Mouse (Mus musculus): ENCODE measurements around the gene Agfg2. TPM values are rescaled to one million over a fixed set of nuclear protein-coding genes. Genes with fewer than 3 reads are reported as not detected.

Gene Agfg2
- polyA plus RNA-seq, 1 experiment from 2014 or later: 23.0 TPM

GRCm38 (mm10) chr5:137611245-137611602 lies 73.3 kb downstream of the Agfg2 start:
- Histone ChIP-seq H3K4me3 (peak overlapping the region; percentile 57), H3K4me1 (peaks cover 69% of the 10 kb centered on the region), H3K9me3 (no peaks in the 10 kb centered on the region), H3K27me3 (replicated peaks; ENCODE audit: low read depth, poor library complexity, severe bottlenecking) (peaks cover 21% of the 10 kb centered on the region), H3K27ac (replicated peaks) (peak overlapping the region; percentile 97), H3K36me3 (replicated peaks) (peaks cover 23% of the 10 kb centered on the region)
- 14% methylated on average over 6 of the region's 6 CpGs for WGBS
- peak; percentile 93 for DNase-seq (ENCODE audit: low spot score)

GRCm38 (mm10) chr5:137610548-137611244 lies 73.8 kb downstream of the Agfg2 start:
- Histone ChIP-seq H3K36me3 (replicated peaks) (peaks cover 28% of the 10 kb centered on the region), H3K27ac (replicated peaks) (peak overlapping the region; percentile 97), H3K27me3 (replicated peaks; ENCODE audit: low read depth, poor library complexity, severe bottlenecking) (peaks cover 21% of the 10 kb centered on the region), H3K9me3 (no peaks in the 10 kb centered on the region), H3K4me3 (peak overlapping the region; percentile 57), H3K4me1 (peaks cover 69% of the 10 kb centered on the region)
- WGBS: 7% methylated on average over 12 of the region's 12 CpGs
- peak; percentile 96 for DNase-seq (ENCODE audit: low spot score)

DNA sequence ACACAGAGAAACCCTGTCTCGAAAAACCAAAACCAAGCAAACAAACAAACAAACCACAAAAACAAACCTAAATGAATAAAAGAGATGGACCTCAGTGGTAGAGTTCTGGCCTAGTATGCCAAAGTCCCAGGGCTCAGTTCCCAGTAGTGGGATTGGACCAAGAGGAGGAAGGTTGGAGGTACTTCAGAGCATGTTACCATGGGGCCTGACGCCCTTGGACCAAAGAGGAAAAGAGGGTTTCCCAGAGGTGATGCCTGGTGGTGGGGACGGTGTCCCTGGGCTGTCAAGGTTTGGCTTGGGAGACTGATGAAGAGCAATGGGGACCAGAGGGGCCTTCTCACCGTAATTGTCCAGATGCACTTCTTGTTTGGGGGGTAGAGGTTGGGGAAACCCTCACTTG lies 74.5 kb downstream of the Agfg2 start:
- H3K27me3 ChIP-seq (replicated peaks; ENCODE audit: low read depth, poor library complexity, severe bottlenecking): peaks cover 21% of the 10 kb centered on the region
- H3K9me3 ChIP-seq: no peaks in the 10 kb centered on the region
- DNase-seq (ENCODE audit: low spot score): no peak
- H3K4me1 ChIP-seq: peaks cover 69% of the 10 kb centered on the region
- H3K36me3 ChIP-seq (replicated peaks): peaks cover 35% of the 10 kb centered on the region
- H3K4me3 ChIP-seq: peak overlapping the region; percentile 57
- WGBS: 56% methylated on average over 4 of the region's 4 CpGs
- peak overlapping the region; percentile 97 for H3K27ac ChIP-seq (replicated peaks)

- peak overlapping the region; percentile 57 for H3K4me3 ChIP-seq
- peak overlapping the region; percentile 97 for H3K27ac ChIP-seq (replicated peaks)
These were observed 75.2 kb downstream of the Agfg2 start for GRCm38 (mm10) chr5:137609292-137609691.

DNA sequence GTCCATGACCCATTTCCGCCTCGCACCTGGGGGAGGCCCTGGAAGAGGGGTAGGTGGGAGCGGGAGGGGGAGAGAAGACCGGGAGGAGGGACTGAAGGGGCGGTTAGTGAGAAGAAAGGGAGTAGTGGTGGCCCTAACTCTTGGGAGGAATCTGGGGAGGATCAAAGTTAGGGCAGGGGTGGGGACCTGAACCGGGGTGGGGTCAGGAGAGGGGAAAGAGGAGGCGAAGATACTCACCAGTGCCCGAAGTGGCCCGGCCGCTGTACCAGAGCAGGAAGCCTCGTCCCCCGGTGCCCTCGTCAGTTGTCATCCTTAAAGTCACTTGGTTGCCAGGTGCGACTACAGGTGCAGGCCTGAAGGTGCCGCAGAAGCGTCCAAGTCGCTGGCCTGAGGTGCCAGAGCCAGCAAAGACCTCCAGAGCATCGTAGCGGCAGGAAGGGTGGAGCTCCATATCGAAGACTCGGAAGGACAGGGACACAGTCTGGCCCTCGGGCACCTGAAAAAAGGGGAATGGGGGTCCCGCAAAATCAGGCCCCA lies 75.8 kb downstream of the Agfg2 start:
- H3K27ac ChIP-seq (replicated peaks): peak overlapping the region; percentile 97
- DNase-seq (ENCODE audit: low spot score): no peak
- H3K36me3 ChIP-seq (replicated peaks): peaks cover 48% of the 10 kb centered on the region
- no peaks in the 10 kb centered on the region for H3K9me3 ChIP-seq
- H3K4me3 ChIP-seq: peak overlapping the region; percentile 57
- H3K4me1 ChIP-seq: peaks cover 64% of the 10 kb centered on the region
- 16% methylated on average over 23 of the region's 23 CpGs for WGBS
- H3K27me3 ChIP-seq (replicated peaks; ENCODE audit: low read depth, poor library complexity, severe bottlenecking): peaks cover 21% of the 10 kb centered on the region

More at GRCm38 (mm10) chr5:137609292-137609691, 75.2 kb downstream of the Agfg2 start:
- peaks cover 69% of the 10 kb centered on the region for H3K4me1 ChIP-seq
- no peaks in the 10 kb centered on the region for H3K9me3 ChIP-seq
- peaks cover 21% of the 10 kb centered on the region for H3K27me3 ChIP-seq (replicated peaks; ENCODE audit: low read depth, poor library complexity, severe bottlenecking)
- peaks cover 42% of the 10 kb centered on the region for H3K36me3 ChIP-seq (replicated peaks)
- no peak for DNase-seq (ENCODE audit: low spot score)
- 48% methylated on average over 3 of the region's 3 CpGs for WGBS

DNA sequence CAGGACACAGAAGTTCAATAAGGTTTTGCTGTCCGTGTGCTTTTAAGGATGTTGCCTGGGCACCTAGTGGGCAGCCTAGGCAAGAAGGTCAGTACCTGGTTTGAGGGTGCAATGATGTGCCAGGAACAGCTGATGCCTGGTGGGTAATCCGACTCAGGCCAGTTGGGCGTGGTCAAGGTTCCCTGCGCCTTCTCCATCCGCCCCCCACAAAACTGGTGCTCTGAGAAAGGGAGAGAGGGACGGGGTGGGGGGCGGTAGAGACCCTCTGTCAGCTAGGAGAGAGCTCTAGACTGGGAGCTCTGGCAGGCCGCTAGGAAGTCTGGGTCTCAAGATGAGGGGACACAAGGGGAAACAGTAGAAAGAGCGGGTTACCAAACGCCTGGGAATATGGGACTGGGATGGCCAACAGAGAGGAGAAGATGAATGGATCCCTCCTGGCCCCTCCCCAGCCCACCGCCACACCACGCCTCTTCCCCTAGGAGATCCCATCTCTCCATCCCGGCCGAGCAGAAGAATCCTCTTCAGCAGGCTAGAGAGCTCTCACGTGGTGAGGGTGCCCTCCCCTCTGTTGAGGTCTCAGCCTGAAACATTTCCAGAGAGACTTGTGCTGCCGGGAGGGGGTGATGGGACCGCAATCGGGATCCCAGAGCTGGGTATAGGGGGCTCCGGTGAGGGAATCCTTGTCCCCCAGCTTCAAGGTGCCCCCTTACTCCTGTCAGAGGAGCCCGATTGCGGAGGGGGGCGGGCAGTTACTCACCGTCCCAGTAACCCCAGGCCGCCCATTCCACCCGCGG lies 76.5 kb downstream of the Agfg2 start:
- WGBS: 15% methylated on average over 26 of the region's 26 CpGs
- Histone ChIP-seq H3K27me3 (replicated peaks; ENCODE audit: low read depth, poor library complexity, severe bottlenecking) (peaks cover 21% of the 10 kb centered on the region), H3K27ac (replicated peaks) (peak overlapping the region; percentile 97), H3K4me3 (peak overlapping the region; percentile 57), H3K36me3 (replicated peaks) (peaks cover 54% of the 10 kb centered on the region), H3K4me1 (peaks cover 60% of the 10 kb centered on the region), H3K9me3 (no peaks in the 10 kb centered on the region)
- no peak for DNase-seq (ENCODE audit: low spot score)

DNA sequence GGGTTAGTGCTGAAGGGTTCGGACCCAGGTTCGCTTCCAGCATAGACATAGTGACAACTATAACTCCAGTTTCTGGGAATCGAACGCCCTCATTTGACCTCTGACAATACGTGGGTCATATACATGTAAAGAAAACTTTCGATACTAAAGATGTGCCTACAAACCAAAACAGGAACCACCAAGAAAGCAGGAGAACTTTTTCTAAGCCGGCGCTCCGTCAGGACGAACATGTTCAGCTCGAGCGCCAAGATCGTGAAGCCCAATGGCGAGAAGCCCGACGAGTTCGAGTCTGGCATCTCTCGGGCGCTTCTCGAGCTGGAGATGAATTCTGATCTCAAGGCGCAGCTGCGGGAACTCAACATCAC lies 83.2 kb downstream of the Agfg2 start:
- WGBS: 1% methylated on average over 22 of the region's 22 CpGs
- no peaks in the 10 kb centered on the region for H3K9me3 ChIP-seq
- peak; percentile 54 for DNase-seq (ENCODE audit: low spot score)
- H3K4me3 ChIP-seq: peak overlapping the region; percentile 78
- peak overlapping the region; percentile 98 for H3K27ac ChIP-seq (replicated peaks)
- H3K27me3 ChIP-seq (replicated peaks; ENCODE audit: low read depth, poor library complexity, severe bottlenecking): no peaks in the 10 kb centered on the region
- H3K36me3 ChIP-seq (replicated peaks): peaks cover 54% of the 10 kb centered on the region
- H3K4me1 ChIP-seq: peaks cover 42% of the 10 kb centered on the region

- Histone ChIP-seq H3K27me3 (replicated peaks; ENCODE audit: low read depth, poor library complexity, severe bottlenecking) (no peaks in the 10 kb centered on the region), H3K27ac (replicated peaks) (peak within 1 kb of the TSS; percentile 98), H3K36me3 (replicated peaks) (peaks cover 49% of the 10 kb centered on the region), H3K4me1 (peaks cover 42% of the 10 kb centered on the region), H3K9me3 (no peaks in the 10 kb centered on the region), H3K4me3 (peak within 1 kb of the TSS; percentile 78)
- peak; percentile 95 for DNase-seq (ENCODE audit: low spot score)
- under 1% methylated on average over 41 of the region's 41 CpGs for WGBS
These were observed 83.7 kb downstream of the Agfg2 start, which contains the start of gene Mospd3 for GRCm38 (mm10) chr5:137600619-137601364. Mospd3 (minus strand) TSS chr5:137601058.

Other genes starting within 250 kb of the Agfg2 start
- gene Zan, start 207.7 kb downstream of the Agfg2 start, polyA plus RNA-seq (2016; fragmentation: Nextera tagmentation; extraction: Ambion mirVana): 0.11 and 0.16 TPM in 2 replicates
- gene Pop7, start 182.2 kb downstream of the Agfg2 start, polyA plus RNA-seq (2016; fragmentation: Nextera tagmentation; extraction: Ambion mirVana): 55.3 and 59.9 TPM in 2 replicates
- 15.2 and 15.3 TPM in 2 replicates for gene Gigyf1, start 166.2 kb downstream of the Agfg2 start, polyA plus RNA-seq (2016; fragmentation: Nextera tagmentation; extraction: Ambion mirVana)
- 2.1 and 2.3 TPM in 2 replicates for gene Epo, start 151.5 kb downstream of the Agfg2 start, polyA plus RNA-seq (2016; fragmentation: Nextera tagmentation; extraction: Ambion mirVana)
- gene Gnb2, start 151.2 kb downstream of the Agfg2 start, polyA plus RNA-seq (2016; fragmentation: Nextera tagmentation; extraction: Ambion mirVana): 276 and 281 TPM in 2 replicates
- 4.5 and 5.4 TPM in 2 replicates for gene Actl6b, start 131.2 kb downstream of the Agfg2 start, polyA plus RNA-seq (2016; fragmentation: Nextera tagmentation; extraction: Ambion mirVana)
- gene Tfr2, start 114.9 kb downstream of the Agfg2 start, polyA plus RNA-seq (2016; fragmentation: Nextera tagmentation; extraction: Ambion mirVana): 1.7 and 2.2 TPM in 2 replicates
- 15.9 and 17.2 TPM in 2 replicates for gene Mospd3, start 83.7 kb downstream of the Agfg2 start, polyA plus RNA-seq (2016; fragmentation: Nextera tagmentation; extraction: Ambion mirVana)
- gene Pcolce, start 70.9 kb downstream of the Agfg2 start, polyA plus RNA-seq (2016; fragmentation: Nextera tagmentation; extraction: Ambion mirVana): 122 and 128 TPM in 2 replicates
- 0.17 and 0.36 TPM in 2 replicates for gene Fbxo24, start 55.7 kb downstream of the Agfg2 start, polyA plus RNA-seq (2016; fragmentation: Nextera tagmentation; extraction: Ambion mirVana)
- 36.7 and 46.5 TPM in 2 replicates for gene Lrch4, start 55.6 kb downstream of the Agfg2 start, polyA plus RNA-seq (2016; fragmentation: Nextera tagmentation; extraction: Ambion mirVana)
- gene Gm20605, start 55.6 kb downstream of the Agfg2 start, polyA plus RNA-seq (2016; fragmentation: Nextera tagmentation; extraction: Ambion mirVana): 14.2 and 14.6 TPM in 2 replicates
- 9.0 and 9.2 TPM in 2 replicates for gene Sap25, start 43.4 kb downstream of the Agfg2 start, polyA plus RNA-seq (2016; fragmentation: Nextera tagmentation; extraction: Ambion mirVana)
- 0.16 and 0.34 TPM in 2 replicates for gene Irs3, start 39.0 kb downstream of the Agfg2 start, polyA plus RNA-seq (2016; fragmentation: Nextera tagmentation; extraction: Ambion mirVana)
- 3.0 and 3.6 TPM in 2 replicates for gene Nyap1, start 56.9 kb upstream of the Agfg2 start, polyA plus RNA-seq (2016; fragmentation: Nextera tagmentation; extraction: Ambion mirVana)
- 89.8 and 94.3 TPM in 2 replicates for gene Tsc22d4, start 61.0 kb upstream of the Agfg2 start, polyA plus RNA-seq (2016; fragmentation: Nextera tagmentation; extraction: Ambion mirVana)
- gene Ppp1r35, start 94.1 kb upstream of the Agfg2 start, polyA plus RNA-seq (2016; fragmentation: Nextera tagmentation; extraction: Ambion mirVana): 47.9 and 49.1 TPM in 2 replicates
- gene Mepce, start 102.9 kb upstream of the Agfg2 start, polyA plus RNA-seq (2016; fragmentation: Nextera tagmentation; extraction: Ambion mirVana): 9.1 and 11.5 TPM in 2 replicates
- gene Zcwpw1, start 103.1 kb upstream of the Agfg2 start, polyA plus RNA-seq (2016; fragmentation: Nextera tagmentation; extraction: Ambion mirVana): 14.5 and 17.5 TPM in 2 replicates
- 0.28 and 0.79 TPM in 2 replicates for gene Pilra, start 151.6 kb upstream of the Agfg2 start, polyA plus RNA-seq (2016; fragmentation: Nextera tagmentation; extraction: Ambion mirVana)
- gene Pilrb1, start 173.4 kb upstream of the Agfg2 start, polyA plus RNA-seq (2016; fragmentation: Nextera tagmentation; extraction: Ambion mirVana): 0.16 TPM in 1 of 2 replicates, not detected in the other
- gene Pilrb2, start 187.1 kb upstream of the Agfg2 start, polyA plus RNA-seq (2016; fragmentation: Nextera tagmentation; extraction: Ambion mirVana): not detected in 2 replicates
- not detected in 2 replicates for gene Cyp3a13, start 236.9 kb upstream of the Agfg2 start, polyA plus RNA-seq (2016; fragmentation: Nextera tagmentation; extraction: Ambion mirVana)

All from embryonic facial prominence, embryonic 10.5 days (tissue).